In genomic region chr7:78519689-78520088, GRCm38 (mm10) we compare ENCODE assay signal across 19 mouse cellular contexts.
DNase-seq lines count a peak whose midpoint lies in the region; ATAC-seq and TF ChIP-seq lines count a peak whose summit lies in the region.
"Had no signal": no experiment of that assay in that cellular context is flagged by ENCODE, and none has a peak within 500 bp of the region (broad histone marks: within the 10 kb centered on the region; RNA-seq: fewer than 3 reads in every experiment).

No protein-coding gene starts in this region.

- H3K9me3 ChIP-seq in forebrain, embryonic 15.5 days: no peaks in the 10 kb centered on the region
- no peaks in the 10 kb centered on the region for H3K9me3 ChIP-seq in forebrain, embryonic 13.5 days (replicated peaks)
- no peaks in the 10 kb centered on the region for H3K9me3 ChIP-seq in liver, embryonic 11.5 days (ENCODE audit: control insufficient read depth, low read length)
- H3K9me3 ChIP-seq: embryonic facial prominence, embryonic 10.5 days; heart, embryonic 12.5 days; hindbrain, embryonic 10.5 days; intestine, embryonic 15.5 days had no signal

- H3K4me2 ChIP-seq in forebrain, embryonic 15.5 days (replicated peaks): no peak overlapping the region
- H3K4me2 ChIP-seq in forebrain, embryonic 13.5 days: no peak overlapping the region
- H3K4me2 ChIP-seq in liver, embryonic 11.5 days: no peak overlapping the region
- H3K4me2 ChIP-seq: heart, embryonic 12.5 days; hindbrain, embryonic 14.5 days; intestine, embryonic 15.5 days had no signal

- H3K36me3 ChIP-seq in forebrain, embryonic 15.5 days: peaks cover 19% of the 10 kb centered on the region
- H3K36me3 ChIP-seq in forebrain, embryonic 13.5 days (ENCODE audit: poor library complexity, severe bottlenecking): peaks cover 26% of the 10 kb centered on the region
- no peaks in the 10 kb centered on the region for H3K36me3 ChIP-seq in liver, embryonic 11.5 days (ENCODE audit: control insufficient read depth, insufficient read depth, low read length)
- H3K36me3 ChIP-seq: embryonic facial prominence, embryonic 10.5 days; heart, embryonic 12.5 days; hindbrain, embryonic 10.5 days; intestine, embryonic 15.5 days had no signal

- no peak for ATAC-seq in forebrain, embryonic 15.5 days (replicated peaks)
- no peak for ATAC-seq in forebrain, embryonic 13.5 days
- ATAC-seq in liver, embryonic 11.5 days (replicated peaks; ENCODE audit: low FRiP score): no peak
- ATAC-seq in frontal cortex, adult (ENCODE audit: low TSS enrichment): no peak
- ATAC-seq: intestine, embryonic 15.5 days; Patski had no signal

- no peak for TF ChIP-seq CTCF in cerebellum, adult 2 months (IDR thresholded peaks at IDR 0.05; ENCODE audit: borderline replicate concordance, insufficient read depth, low read depth, low read length)

- no peak overlapping the region for H3K4me3 ChIP-seq in forebrain, embryonic 15.5 days
- H3K4me3 ChIP-seq in forebrain, embryonic 13.5 days: no peak overlapping the region
- no peak overlapping the region for H3K4me3 ChIP-seq in cerebellum, adult 2 months (replicated peaks; ENCODE audit: insufficient read depth, low read depth, low read length)
- H3K4me3 ChIP-seq in liver, embryonic 11.5 days (ENCODE audit: low read depth, low read length): no peak overlapping the region
- H3K4me3 ChIP-seq: embryonic facial prominence, embryonic 10.5 days; gastrocnemius, adult 2 months; heart, embryonic 12.5 days; hindbrain, embryonic 10.5 days; intestine, embryonic 15.5 days had no signal

- no peak overlapping the region for H3K9ac ChIP-seq in forebrain, embryonic 15.5 days (replicated peaks)
- H3K9ac ChIP-seq in forebrain, embryonic 13.5 days: no peak overlapping the region
- no peak overlapping the region for H3K9ac ChIP-seq in liver, embryonic 11.5 days (ENCODE audit: low read depth, low read length)
- H3K9ac ChIP-seq: heart, embryonic 12.5 days; hindbrain, embryonic 14.5 days; intestine, embryonic 15.5 days had no signal

- 69% methylated on average over 3 of the region's 3 CpGs for WGBS in forebrain, embryonic 15.5 days
- WGBS in forebrain, embryonic 13.5 days: 92% methylated on average over 3 of the region's 3 CpGs
- WGBS in cerebellum, adult 2 months: 13% methylated on average over 3 of the region's 3 CpGs
- 81% methylated on average over 3 of the region's 3 CpGs for WGBS in liver, embryonic 11.5 days

- no peak for TF ChIP-seq POLR2A in cerebellum, adult 2 months (IDR thresholded peaks at IDR 0.05; ENCODE audit: borderline replicate concordance, insufficient read depth, low read length)

- peaks cover 25% of the 10 kb centered on the region for H3K4me1 ChIP-seq in forebrain, embryonic 15.5 days
- H3K4me1 ChIP-seq in forebrain, embryonic 13.5 days: peaks cover 3% of the 10 kb centered on the region; the same call in 1 of the 2 replicates
- H3K4me1 ChIP-seq in cerebellum, adult 2 months (ENCODE audit: control insufficient read depth, insufficient read depth, low read length): peaks cover 44% of the 10 kb centered on the region
- no peaks in the 10 kb centered on the region for H3K4me1 ChIP-seq in liver, embryonic 11.5 days (replicated peaks; ENCODE audit: control insufficient read depth, insufficient read depth, low read length)
- H3K4me1 ChIP-seq: embryonic facial prominence, embryonic 10.5 days; heart, embryonic 12.5 days; intestine, embryonic 15.5 days had no signal

- H3K27me3 ChIP-seq in forebrain, embryonic 15.5 days: no peaks in the 10 kb centered on the region
- no peaks in the 10 kb centered on the region for H3K27me3 ChIP-seq in forebrain, embryonic 13.5 days
- no peaks in the 10 kb centered on the region for H3K27me3 ChIP-seq in cerebellum, adult 2 months (ENCODE audit: control insufficient read depth, insufficient read depth, low read length)
- H3K27me3 ChIP-seq in liver, embryonic 11.5 days (replicated peaks; ENCODE audit: control insufficient read depth, insufficient read depth, low read length): no peaks in the 10 kb centered on the region
- H3K27me3 ChIP-seq: heart, embryonic 12.5 days; intestine, embryonic 15.5 days; Patski had no signal

- peak overlapping the region; percentile 41 for H3K27ac ChIP-seq in forebrain, embryonic 15.5 days (replicated peaks)
- H3K27ac ChIP-seq in forebrain, embryonic 13.5 days: no peak overlapping the region
- peak overlapping the region; percentile 65 for H3K27ac ChIP-seq in cerebellum, adult 2 months (ENCODE audit: insufficient read depth, low read length)
- no peak overlapping the region for H3K27ac ChIP-seq in liver, embryonic 11.5 days (ENCODE audit: low read depth, low read length)
- H3K27ac ChIP-seq: embryonic facial prominence, embryonic 10.5 days; gastrocnemius, adult 2 months; hindbrain, embryonic 10.5 days; hindbrain, embryonic 14.5 days; intestine, embryonic 15.5 days had no signal

- peak; percentile 90 for DNase-seq in brain, adult 2 months (ENCODE audit: low read depth, low spot score)
- DNase-seq in cerebellum, adult 2 months: peak; percentile 67 to 82
- peak; percentile 45 to 69 for DNase-seq in cerebellum, postnatal 10 days
- no peak for DNase-seq in c-Kit-positive CD71-positive TER-119-positive erythroid progenitor cells, embryonic 14.5 days (ENCODE audit: low spot score)
- no peak for DNase-seq in liver, embryonic 11.5 days (ENCODE audit: low spot score)
- DNase-seq: adrenal gland, adult 8-10 months; gastrocnemius, adult 2 months; gastrocnemius, postnatal 25 days; kidney, adult 18-20 months; kidney, postnatal 10 days had no signal

Comparison
In these comparisons a context has a peak if more than half of its experiments do, and no peak if none do; other contexts are left out.
1. H3K27ac ChIP-seq: peak in forebrain, embryonic 15.5 days (single experiment) and cerebellum, adult 2 months (single experiment); none in forebrain, embryonic 13.5 days (single experiment) and liver, embryonic 11.5 days (single experiment).
2. DNase-seq: peak in brain, adult 2 months (single experiment), cerebellum, adult 2 months (2 of 2) and cerebellum, postnatal 10 days (2 of 2); none in c-Kit-positive CD71-positive TER-119-positive erythroid progenitor cells, embryonic 14.5 days (single experiment) and liver, embryonic 11.5 days (single experiment).